Mouse (Mus musculus): ENCODE data around the gene Rsad2. TPM values are rescaled to one million over a fixed set of nuclear protein-coding genes. Genes with fewer than 3 reads are reported as not detected.

Rsad2 gene
- polyA plus RNA-seq, 1 experiment from 2014 or later = 0.14 TPM

DNA sequence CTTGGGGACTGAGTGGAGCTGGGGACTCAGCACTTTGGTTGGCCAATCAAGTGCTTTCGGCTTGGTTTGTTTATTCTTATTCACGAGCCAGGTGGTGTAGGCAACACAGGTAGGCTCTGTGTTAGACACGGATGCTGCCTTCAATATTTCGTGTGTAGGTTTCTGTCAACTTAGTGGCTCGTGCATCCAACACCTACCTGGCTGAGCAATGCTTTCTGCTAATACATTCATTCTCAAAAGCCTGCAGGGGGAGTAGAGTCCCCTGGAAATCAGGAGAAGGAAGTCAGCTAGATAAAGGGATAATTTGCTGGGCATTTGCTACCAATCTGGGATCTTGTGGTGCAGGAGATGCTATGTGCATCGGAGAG, 13.8 kb upstream of the Rsad2 start:
- H3K36me3 ChIP-seq (replicated peaks) = no peaks in the 10 kb centered on the region
- no peaks in the 10 kb centered on the region for H3K9me3 ChIP-seq
- WGBS = 36% methylated on average over 6 of the region's 6 CpGs
- H3K27ac ChIP-seq = peak overlapping the region; percentile 92
- peaks cover 23% of the 10 kb centered on the region for H3K4me1 ChIP-seq
- H3K4me3 ChIP-seq = peak overlapping the region; percentile 81
- H3K27me3 ChIP-seq (ENCODE audit: poor library complexity, severe bottlenecking) = peaks cover 17% of the 10 kb centered on the region
- DNase-seq (ENCODE audit: extremely low spot score, low spot score) = no peak

DNA sequence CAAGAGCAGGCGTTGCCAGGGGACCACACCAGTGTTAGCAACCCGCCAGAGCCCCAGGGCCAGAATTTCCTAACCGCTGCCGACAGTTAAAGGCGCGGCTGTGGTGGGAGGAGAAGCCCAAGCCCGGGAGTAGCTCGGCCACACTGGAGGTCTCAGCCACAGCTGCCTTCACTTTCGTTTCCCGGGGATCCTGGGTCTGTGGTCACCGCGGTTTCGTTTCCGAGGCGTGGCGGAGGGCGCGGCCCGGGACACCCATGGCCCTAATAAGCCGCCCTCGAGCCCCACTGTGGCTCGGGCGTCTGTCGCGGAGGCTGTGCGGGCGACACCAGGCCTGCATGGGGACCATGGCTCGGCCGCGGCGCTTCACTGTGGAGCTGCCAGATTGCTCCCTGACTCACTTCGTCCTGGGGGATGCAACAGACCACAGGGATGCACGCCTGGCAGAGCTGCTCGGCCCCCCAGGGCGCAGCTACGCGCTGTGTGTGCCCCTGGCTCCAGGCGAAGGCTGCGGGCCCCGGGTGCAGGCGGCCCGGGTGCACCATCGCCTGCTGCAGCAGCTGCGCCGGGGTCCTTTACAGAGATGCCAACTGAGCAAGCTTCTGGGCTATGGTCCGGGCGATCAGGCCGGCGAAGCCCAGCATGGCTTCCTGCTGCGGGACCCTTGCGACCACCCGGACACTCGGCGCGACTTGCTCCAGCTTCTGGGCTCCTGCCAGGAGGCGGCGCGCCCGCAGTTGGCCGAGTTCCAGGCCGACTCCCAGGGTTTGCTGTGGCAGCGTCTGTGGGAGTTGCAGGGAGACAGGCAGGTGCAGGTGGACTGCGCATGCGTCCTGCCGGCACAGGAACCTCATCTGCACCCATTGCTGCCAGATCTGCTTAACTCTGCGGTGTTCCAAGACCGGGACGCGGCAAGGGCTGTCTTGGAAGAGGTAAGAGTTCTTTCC, 13.1 kb upstream of the Rsad2 start, which contains the start of gene Cmpk2:
TSS of gene Cmpk2 (plus strand) at position 107 of the 944 bp plus-strand sequence.
- WGBS = under 1% methylated on average over 69 of the region's 69 CpGs
- no peaks in the 10 kb centered on the region for H3K9me3 ChIP-seq
- peaks cover 23% of the 10 kb centered on the region for H3K4me1 ChIP-seq
- H3K4me3 ChIP-seq = peak within 1 kb of the TSS; percentile 81
- peak within 1 kb of the TSS; percentile 92 for H3K27ac ChIP-seq
- DNase-seq (ENCODE audit: extremely low spot score, low spot score) = peak; percentile 78
- no peaks in the 10 kb centered on the region for H3K36me3 ChIP-seq (replicated peaks)
- H3K27me3 ChIP-seq (ENCODE audit: poor library complexity, severe bottlenecking) = peaks cover 17% of the 10 kb centered on the region

DNA sequence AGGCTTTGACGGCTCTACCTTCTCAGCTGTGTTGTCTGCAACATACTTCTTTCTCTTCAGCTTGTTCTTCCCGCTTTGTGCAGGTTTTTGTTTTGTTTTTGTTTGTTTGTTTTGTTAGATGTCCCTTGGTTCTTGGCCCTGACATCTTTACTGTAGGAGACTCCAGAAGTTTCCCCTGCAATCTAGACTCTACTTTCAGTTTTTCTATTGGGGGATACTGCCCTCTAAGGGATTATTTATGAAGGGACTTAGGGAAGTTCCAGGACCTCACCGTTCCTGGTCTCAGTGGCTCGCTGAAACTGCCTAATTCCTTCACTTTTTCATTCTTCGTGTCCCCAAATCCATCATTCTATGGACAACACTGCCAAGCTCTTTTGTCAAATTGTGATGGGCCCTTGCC, 9.3 kb upstream of the Rsad2 start:
- H3K36me3 ChIP-seq (replicated peaks) = no peaks in the 10 kb centered on the region
- H3K27ac ChIP-seq = no peak overlapping the region
- H3K4me3 ChIP-seq = no peak overlapping the region
- 79% methylated on average over 5 of the region's 5 CpGs for WGBS
- DNase-seq (ENCODE audit: extremely low spot score, low spot score) = no peak
- peaks cover 22% of the 10 kb centered on the region for H3K4me1 ChIP-seq
- peaks cover 12% of the 10 kb centered on the region for H3K27me3 ChIP-seq (ENCODE audit: poor library complexity, severe bottlenecking)
- no peaks in the 10 kb centered on the region for H3K9me3 ChIP-seq

DNA sequence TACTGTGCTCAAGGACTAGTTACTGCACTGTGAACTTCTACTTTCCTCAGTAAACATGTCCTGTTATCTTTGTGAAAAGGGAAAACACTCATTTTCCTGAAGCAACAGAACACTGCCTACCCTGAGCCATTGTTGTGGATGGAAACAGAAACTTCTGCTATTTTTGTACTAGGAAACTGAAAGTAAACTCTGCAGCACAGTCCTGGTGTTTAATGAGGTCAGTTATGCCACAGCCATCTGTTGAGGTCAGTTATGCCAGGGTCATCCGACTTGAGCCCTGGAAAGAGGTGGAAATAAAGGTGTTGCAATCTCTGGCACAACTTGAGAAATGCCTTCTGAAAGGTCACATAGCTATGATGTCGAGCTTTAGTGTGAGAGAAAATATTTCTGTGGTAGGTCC, 3.8 kb upstream of the Rsad2 start:
- 73% methylated on average over 2 of the region's 2 CpGs for WGBS
- H3K4me1 ChIP-seq = peaks cover 10% of the 10 kb centered on the region
- H3K27ac ChIP-seq = no peak overlapping the region
- no peaks in the 10 kb centered on the region for H3K27me3 ChIP-seq (ENCODE audit: poor library complexity, severe bottlenecking)
- no peaks in the 10 kb centered on the region for H3K36me3 ChIP-seq (replicated peaks)
- H3K4me3 ChIP-seq = no peak overlapping the region
- no peak for DNase-seq (ENCODE audit: extremely low spot score, low spot score)
- no peaks in the 10 kb centered on the region for H3K9me3 ChIP-seq

DNA sequence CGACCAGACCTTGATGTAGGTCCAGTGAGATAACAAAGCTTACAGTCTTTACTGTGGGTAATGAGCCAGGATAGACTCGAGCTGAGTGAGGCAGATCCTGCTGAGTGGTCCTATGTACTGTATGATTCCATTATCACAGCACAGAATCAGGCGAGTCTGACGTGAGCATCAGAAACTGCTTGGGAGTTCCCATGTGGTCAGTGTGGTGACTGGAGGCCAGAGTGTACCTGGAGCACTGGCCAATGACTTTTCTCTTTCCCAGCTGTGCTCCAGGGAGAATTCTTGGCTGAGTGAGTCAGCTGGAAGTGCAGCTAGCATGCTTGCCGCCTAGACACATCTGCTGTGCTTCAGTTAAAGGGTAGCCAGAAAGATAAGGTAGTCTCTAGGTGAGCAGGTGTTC, 1.6 kb downstream of the Rsad2 start:
- Histone ChIP-seq H3K27ac (no peak overlapping the region), H3K36me3 (replicated peaks) (no peaks in the 10 kb centered on the region), H3K9me3 (no peaks in the 10 kb centered on the region), H3K4me3 (no peak overlapping the region), H3K4me1 (peaks cover 10% of the 10 kb centered on the region), H3K27me3 (ENCODE audit: poor library complexity, severe bottlenecking) (no peaks in the 10 kb centered on the region)
- no peak for DNase-seq (ENCODE audit: extremely low spot score, low spot score)
- 68% methylated on average over 5 of the region's 5 CpGs for WGBS

DNA sequence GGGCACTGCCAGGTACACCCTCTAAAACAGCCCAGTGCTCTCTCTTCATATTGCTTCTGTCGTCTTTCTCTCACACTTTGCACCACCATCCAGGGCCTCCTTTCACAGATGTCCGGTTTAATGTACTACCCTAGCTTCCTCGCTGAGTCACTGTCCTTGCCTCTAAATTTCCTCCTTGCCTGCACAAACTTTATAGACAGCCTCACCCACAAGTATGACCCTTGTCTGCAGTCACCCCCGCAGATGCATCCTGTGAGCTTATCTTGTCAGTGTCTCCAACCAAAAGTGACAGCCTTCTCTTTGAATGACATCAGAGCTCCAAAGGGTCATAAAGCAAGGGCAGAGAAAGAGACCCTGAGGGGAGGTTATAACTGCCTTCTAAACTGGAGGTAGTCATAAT, 3.3 kb downstream of the Rsad2 start:
- DNase-seq (ENCODE audit: extremely low spot score, low spot score) = no peak
- no peaks in the 10 kb centered on the region for H3K27me3 ChIP-seq (ENCODE audit: poor library complexity, severe bottlenecking)
- H3K36me3 ChIP-seq (replicated peaks) = no peaks in the 10 kb centered on the region
- H3K27ac ChIP-seq = no peak overlapping the region
- peaks cover 10% of the 10 kb centered on the region for H3K4me1 ChIP-seq
- H3K9me3 ChIP-seq = no peaks in the 10 kb centered on the region
- 82% methylated on average over 4 of the region's 4 CpGs for WGBS
- H3K4me3 ChIP-seq = no peak overlapping the region

DNA sequence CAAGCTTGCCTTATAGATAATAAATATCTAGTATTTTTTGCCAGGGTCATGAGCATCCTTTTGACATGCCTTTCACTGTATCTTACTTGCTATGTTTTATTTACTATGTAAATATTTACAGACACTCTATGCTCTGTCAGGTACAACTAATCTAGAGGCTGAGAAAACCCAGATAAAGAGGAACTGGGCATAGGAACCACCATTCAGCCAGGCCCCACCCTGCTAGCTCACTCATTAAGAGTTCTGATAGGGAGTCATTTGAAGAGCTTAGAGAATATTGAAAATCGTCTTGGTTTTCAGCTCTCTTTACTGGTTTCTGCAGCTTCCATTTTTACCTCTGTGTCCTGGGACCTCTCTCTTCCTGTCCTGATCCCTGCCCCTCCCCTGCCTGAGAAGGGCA, 5.1 kb downstream of the Rsad2 start:
- 61% methylated on average over 1 of the region's 1 CpGs for WGBS
- no peak overlapping the region for H3K4me3 ChIP-seq
- no peaks in the 10 kb centered on the region for H3K27me3 ChIP-seq (ENCODE audit: poor library complexity, severe bottlenecking)
- no peak overlapping the region for H3K27ac ChIP-seq
- no peak for DNase-seq (ENCODE audit: extremely low spot score, low spot score)
- H3K4me1 ChIP-seq = peaks cover 5% of the 10 kb centered on the region
- no peaks in the 10 kb centered on the region for H3K9me3 ChIP-seq
- no peaks in the 10 kb centered on the region for H3K36me3 ChIP-seq (replicated peaks)

DNA sequence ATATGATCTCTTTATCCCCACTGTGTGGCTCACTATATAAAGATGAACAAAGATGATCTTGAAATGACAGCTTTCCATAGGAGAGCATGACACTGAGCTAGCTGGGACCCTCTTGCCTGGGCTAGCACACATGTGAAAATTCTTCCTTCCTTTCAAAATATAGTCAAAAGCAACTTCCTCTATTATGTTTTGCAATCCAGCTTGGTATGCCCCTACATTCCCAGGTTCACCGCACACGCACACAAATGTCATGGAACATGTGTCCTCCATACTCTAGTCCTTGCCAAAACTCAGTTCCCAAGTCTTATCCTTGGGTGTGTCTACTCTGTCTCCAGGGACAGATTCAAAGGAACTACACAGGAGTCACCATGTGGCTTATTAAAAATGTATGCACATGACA, 6.8 kb downstream of the Rsad2 start:
- Histone ChIP-seq H3K9me3 (no peaks in the 10 kb centered on the region), H3K4me3 (no peak overlapping the region), H3K4me1 (no peaks in the 10 kb centered on the region), H3K27ac (no peak overlapping the region), H3K27me3 (ENCODE audit: poor library complexity, severe bottlenecking) (no peaks in the 10 kb centered on the region), H3K36me3 (replicated peaks) (no peaks in the 10 kb centered on the region)
- 97% methylated on average over 2 of the region's 2 CpGs for WGBS
- no peak for DNase-seq (ENCODE audit: extremely low spot score, low spot score)

DNA sequence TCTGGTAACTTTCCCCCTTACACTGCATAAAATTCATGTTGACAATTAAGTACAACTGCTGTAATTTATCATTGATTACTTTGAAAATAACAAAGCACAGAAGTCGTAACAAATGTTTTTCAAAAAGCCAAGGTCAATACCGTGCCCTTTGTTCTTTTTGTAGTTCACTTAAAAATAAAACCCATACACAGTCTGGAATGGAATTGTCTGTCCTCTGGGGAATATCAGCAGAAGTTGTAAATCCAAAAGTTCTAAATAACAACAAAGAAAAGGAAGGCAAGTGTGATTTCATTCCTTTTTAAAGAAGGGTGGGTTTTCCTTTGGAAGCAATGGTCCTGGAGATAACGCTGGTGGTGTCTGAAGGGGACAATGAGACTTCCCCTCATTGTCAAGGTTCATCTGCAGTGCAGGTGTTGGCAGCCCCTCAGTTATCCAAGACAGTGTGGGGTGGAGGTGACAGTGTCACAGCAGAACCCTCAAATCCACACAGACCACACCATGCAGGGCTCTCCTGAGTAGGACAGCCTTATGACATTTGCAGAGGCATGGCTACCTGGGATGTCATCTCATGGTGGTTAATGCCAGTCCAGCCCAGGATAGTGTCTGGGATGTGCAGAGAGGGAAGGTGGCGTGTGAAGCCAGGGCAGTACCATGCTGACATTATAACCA, 9.7 kb downstream of the Rsad2 start:
- no peaks in the 10 kb centered on the region for H3K9me3 ChIP-seq
- no peak for DNase-seq (ENCODE audit: extremely low spot score, low spot score)
- no peak overlapping the region for H3K27ac ChIP-seq
- H3K4me1 ChIP-seq = no peaks in the 10 kb centered on the region
- no peaks in the 10 kb centered on the region for H3K36me3 ChIP-seq (replicated peaks)
- WGBS = 94% methylated on average over 4 of the region's 4 CpGs
- no peaks in the 10 kb centered on the region for H3K27me3 ChIP-seq (ENCODE audit: poor library complexity, severe bottlenecking)
- no peak overlapping the region for H3K4me3 ChIP-seq

DNA sequence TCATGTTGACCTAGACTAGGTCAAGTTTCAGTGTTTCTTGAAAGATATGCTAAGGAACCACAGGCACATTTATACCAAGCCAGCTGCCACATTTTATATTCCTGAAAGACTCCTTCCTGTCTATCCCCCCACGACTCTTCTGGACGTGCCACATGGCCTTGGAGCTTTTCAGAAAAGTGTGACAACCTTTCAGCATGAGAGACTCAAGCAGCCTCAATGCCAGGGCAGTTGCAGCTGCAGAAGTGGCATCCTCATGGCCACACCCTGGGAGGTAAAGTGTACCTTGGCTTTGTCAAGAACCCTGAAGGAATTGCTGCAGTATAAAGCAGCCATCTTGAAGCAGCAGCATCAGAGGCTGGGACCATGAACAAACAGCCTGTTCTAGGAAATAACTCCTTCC, 11.7 kb downstream of the Rsad2 start:
- Histone ChIP-seq H3K4me1 (no peaks in the 10 kb centered on the region), H3K36me3 (replicated peaks) (no peaks in the 10 kb centered on the region), H3K27me3 (ENCODE audit: poor library complexity, severe bottlenecking) (no peaks in the 10 kb centered on the region), H3K27ac (no peak overlapping the region), H3K4me3 (no peak overlapping the region), H3K9me3 (no peaks in the 10 kb centered on the region)
- DNase-seq (ENCODE audit: extremely low spot score, low spot score) = no peak
- WGBS = 94% methylated on average over 2 of the region's 2 CpGs

DNA sequence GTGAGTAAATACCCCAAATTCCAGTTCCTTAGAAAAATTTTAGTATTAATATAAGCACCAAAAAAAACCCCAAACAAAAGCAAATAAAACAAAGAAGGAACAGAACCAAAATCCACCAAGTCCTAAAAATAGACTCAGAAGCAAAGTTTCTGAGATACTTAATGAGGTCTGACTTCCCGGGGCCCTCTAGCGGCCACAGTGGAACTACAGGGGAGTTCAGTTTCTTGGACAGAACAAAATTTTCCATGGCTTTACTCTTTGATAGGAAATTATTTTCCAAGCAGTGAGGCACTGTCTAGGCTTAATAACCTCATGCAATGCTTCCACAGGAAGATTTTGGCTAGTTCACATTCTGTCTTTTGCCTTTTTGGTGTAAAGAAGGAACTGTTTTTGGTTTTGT, 12.2 kb downstream of the Rsad2 start:
- no peak overlapping the region for H3K27ac ChIP-seq

DNA sequence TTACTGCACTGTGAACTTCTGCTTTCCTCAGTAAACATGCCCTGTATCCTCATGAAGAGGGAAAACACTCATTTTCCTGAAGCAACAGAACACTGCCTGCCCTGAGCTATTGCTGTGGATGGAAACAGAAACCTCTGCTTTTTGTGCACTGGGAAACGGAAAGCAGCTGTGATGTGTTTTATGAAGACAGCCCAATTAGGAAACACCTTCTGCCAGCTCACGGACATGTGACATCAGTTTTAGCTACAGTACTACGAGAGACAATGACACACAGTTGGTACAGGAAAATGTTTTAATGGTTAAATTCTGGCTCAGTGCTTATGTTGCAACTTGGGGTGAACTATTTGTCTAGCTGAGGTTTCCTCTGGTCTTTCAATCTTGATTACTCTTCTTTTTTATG, 16.9 kb downstream of the Rsad2 start:
- no peaks in the 10 kb centered on the region for H3K36me3 ChIP-seq (replicated peaks)
- no peaks in the 10 kb centered on the region for H3K9me3 ChIP-seq
- WGBS = 79% methylated on average over 3 of the region's 3 CpGs
- no peak overlapping the region for H3K27ac ChIP-seq
- no peak overlapping the region for H3K4me3 ChIP-seq
- no peaks in the 10 kb centered on the region for H3K27me3 ChIP-seq (ENCODE audit: poor library complexity, severe bottlenecking)
- no peaks in the 10 kb centered on the region for H3K4me1 ChIP-seq
- DNase-seq (ENCODE audit: extremely low spot score, low spot score) = no peak

More for the DNA sequence above, 12.2 kb downstream of the Rsad2 start:
- H3K9me3 ChIP-seq = no peaks in the 10 kb centered on the region
- no peaks in the 10 kb centered on the region for H3K27me3 ChIP-seq (ENCODE audit: poor library complexity, severe bottlenecking)
- peak; percentile 49 for DNase-seq (ENCODE audit: extremely low spot score, low spot score)
- H3K4me3 ChIP-seq = no peak overlapping the region
- 0% methylated on average over 2 of the region's 2 CpGs for WGBS
- no peaks in the 10 kb centered on the region for H3K4me1 ChIP-seq
- H3K36me3 ChIP-seq (replicated peaks) = no peaks in the 10 kb centered on the region

DNA sequence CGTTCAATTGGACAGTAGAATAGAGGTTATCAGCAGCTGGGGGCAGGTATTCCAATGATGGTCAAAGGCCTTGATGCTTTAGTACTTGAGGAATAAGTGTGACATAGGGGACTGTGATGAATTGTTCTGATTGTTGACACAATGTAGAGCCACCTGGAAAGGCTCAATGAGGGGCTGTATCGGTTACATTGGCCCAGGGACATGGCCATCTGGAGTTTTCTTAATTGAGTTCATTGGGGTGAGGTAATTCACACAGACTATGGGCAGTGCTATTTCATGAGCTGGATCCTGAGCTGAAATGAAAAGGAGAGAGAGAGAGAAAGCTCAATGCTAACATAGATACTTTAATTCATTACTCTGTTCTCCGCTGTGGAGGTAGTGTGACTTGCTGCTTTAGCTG, 18.3 kb downstream of the Rsad2 start:
- Histone ChIP-seq H3K27ac (no peak overlapping the region), H3K4me3 (no peak overlapping the region), H3K27me3 (ENCODE audit: poor library complexity, severe bottlenecking) (no peaks in the 10 kb centered on the region), H3K9me3 (no peaks in the 10 kb centered on the region), H3K4me1 (no peaks in the 10 kb centered on the region), H3K36me3 (replicated peaks) (no peaks in the 10 kb centered on the region)
- 83% methylated on average over 3 of the region's 3 CpGs for WGBS
- DNase-seq (ENCODE audit: extremely low spot score, low spot score) = no peak
